Mouse (Mus musculus) mouse embryonic stem cell (cell line): Measurements from ENCODE around the gene Atp6v0c.

Experiments
- in situ Hi-C, 2 experiments: fragments of 300-500 bp; cut with MboI; formaldehyde crosslinking; loops; 1 replicate in 1 of 2; 3 replicates in 1 of 2; pipeline ENCODE4 v1.14.3; 2019 to 2020; ENCODE audit warnings: low sequenced_read_pairs in 2 of 2, low pct_unique_long_range_greater_than_20kb in 1 of 2, mixed read lengths in 1 of 2; ENCODE audit not compliant: unreplicated experiment in 1 of 2

Gene Atp6v0c

DNA sequence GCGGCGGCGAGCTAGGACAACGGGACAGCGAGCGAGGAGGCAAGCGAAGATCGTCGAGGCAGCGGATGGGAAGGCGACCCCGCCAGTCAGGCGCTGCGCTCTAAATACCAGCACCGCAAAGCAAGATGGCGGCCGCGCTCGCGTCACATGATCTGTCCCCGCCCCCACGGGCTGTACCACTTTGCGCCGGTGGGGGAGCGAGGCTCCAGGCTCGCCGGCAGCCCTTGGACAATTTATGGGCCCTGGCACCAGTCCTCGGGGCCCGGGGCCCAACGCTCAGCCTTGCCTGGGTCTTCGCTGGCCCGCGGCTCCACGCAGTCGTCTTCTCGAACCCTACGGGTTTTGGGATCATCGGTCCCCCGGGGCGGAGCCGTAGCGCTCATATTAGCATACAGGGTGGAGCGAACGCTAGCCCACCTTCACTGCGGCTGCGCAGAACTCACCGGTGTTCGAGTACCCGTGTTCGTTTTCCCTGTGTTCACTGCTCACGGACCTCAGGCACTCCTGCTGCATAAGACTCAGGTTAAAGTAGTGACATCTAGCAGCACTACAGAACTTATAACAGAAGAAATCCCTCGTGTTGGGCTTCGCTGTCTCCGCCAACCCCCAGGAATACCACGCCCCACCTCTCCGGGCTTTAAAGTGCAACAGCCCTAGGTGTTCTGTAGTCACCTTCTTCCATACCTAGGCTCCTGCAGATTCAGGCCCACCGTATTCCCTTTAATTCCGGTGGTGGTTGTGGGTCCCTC lies at the start of gene Atp6v0c:
TSS of gene Atp6v0c (minus strand) at position 386 of the 749 bp plus-strand sequence.
- in situ Hi-C loops: no loop called here

DNA sequence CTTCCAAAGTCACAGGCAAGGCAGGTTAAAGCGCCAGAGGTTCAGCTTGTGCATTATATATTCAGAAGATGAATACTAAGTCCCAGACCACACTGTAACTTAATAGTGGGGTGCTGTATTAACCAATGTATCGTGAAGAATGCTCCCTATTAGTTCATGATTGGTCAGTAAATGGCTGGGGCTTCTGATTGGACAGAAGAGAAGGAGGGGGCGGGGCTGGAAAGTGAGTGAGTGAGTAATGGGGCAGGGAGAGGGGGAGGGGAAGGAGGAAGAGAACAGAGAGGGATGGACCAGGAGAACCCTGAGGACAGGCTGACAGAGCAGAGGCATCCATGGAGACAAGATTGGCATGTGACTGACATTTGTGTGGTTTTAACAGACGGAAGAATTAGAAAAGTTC lies 47.3 kb upstream of the Atp6v0c start:
- in situ Hi-C loops: no loop called here

DNA sequence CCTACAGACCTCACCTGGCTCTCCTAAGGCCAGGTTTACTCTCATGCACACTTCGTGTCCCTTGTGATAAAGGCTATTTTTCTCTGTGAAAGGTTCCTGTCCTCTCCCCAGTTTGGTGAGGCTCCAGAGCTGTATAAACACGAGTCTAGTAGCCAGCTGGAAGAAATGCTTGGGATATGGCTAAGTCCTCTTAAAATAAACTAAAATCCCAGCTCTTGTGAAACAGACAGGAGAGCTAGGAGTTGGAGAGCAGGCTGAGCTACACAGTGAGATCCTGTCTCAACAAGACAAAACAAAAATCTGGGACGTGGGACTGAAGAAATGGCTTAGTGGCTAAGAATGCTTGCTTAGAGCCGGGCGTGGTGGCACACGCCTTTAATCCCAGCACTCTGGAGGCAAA lies 43.7 kb upstream of the Atp6v0c start:
- in situ Hi-C loops: no loop called here

DNA sequence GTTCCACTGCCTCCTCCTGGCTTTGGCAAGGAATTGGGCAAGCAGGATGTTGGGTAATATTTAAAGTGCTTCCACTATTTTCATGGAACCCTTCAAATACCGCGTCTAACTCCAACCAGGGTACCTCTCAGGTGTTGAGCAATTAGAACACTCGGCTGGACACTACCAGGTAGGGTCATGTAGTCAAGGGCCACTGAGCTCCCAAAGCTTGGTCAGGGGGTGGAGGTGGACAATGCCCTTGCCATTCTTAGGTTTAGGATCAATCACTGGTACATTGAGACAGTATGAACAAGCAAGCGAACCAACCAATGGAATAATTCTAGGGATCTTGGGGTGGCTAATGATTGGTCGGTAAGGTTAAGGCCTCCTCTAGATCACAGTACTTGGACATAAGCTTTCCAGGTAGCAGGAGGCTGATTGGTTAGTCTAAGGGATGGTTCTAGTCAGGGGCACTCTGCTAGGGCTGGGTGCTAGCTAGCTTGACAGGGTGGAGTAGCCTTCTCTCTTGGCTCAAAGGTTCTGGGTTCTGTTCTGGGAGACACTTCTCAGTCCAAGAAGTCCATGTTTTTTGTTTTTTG lies 43.0 kb upstream of the Atp6v0c start:
- in situ Hi-C loops: no loop called here

DNA sequence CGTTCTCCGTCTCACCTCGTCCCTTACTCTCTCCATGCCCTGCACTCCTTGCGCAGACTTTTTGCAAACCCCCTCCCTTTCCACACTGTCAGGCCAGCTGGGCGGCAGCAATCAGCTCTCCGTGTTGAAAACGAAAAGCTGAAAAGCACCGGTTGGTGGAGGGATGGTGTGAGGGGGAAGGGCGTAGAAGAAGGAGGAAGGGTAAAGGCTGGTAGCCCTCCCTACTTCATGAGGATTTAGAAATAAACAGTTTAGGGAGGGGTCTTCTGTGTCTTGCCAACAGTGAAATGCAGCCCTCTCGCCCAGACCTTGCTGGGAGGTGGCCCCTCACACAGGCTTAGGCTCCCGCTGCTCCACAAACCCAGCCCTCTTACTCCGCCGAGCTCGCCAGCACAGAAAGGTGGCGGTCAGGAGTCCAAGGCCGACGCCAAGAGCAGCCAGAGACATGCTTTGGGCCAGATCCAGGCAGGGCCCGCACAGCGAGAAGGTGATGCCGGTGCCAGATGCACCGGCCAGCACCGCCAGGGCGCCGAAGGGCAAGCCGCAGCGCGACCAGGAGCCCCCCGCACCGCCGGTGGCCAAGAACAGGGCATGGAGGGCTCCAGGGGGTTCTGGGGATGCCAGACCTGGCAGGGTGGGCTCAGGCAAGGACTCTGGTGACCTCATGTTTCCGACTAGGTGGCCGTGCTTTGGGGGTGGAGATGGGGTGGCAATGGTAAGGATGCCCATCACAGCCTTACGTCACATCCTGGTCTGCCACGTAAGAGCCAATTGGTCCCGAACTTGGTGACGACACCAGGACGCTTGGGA lies 42.3 kb upstream of the Atp6v0c start:
- in situ Hi-C loops: no loop called here

DNA sequence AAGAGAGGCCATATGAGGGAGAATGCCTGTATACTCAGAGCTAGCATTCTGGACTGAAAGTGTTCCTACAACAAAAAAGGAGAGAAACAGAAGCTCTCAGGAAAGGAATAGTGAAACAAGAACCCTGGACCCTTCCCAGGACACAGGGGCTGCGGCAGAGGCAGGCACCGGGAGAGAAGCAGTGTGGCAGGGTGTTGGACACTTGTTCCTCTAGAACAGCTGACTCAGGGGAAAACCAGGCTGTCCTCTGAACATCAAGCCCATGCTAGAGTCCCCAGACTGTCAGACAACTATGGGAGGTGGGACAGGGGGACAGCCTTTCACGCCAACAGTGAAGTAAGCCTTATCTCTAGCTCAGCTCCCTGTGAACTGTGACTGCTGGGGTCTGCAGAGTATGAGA lies 41.1 kb upstream of the Atp6v0c start:
- in situ Hi-C loops: no loop called here

DNA sequence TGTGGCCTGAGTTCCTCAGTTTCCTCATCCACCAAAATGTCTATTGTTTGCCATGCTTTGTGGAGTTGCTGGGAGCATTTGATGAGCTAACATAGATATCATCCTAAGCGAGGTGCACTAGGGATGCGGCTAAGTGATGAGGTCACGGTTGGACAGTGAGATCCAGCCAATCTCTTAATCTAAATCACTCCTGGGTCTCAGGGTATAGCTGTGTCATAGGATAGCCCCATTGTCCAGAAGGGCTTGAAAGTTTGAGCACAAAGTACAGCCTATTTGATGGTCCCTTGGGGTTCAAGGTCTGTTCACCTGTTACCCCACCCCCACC lies 40.4 kb upstream of the Atp6v0c start:
- in situ Hi-C loops: no loop called here

DNA sequence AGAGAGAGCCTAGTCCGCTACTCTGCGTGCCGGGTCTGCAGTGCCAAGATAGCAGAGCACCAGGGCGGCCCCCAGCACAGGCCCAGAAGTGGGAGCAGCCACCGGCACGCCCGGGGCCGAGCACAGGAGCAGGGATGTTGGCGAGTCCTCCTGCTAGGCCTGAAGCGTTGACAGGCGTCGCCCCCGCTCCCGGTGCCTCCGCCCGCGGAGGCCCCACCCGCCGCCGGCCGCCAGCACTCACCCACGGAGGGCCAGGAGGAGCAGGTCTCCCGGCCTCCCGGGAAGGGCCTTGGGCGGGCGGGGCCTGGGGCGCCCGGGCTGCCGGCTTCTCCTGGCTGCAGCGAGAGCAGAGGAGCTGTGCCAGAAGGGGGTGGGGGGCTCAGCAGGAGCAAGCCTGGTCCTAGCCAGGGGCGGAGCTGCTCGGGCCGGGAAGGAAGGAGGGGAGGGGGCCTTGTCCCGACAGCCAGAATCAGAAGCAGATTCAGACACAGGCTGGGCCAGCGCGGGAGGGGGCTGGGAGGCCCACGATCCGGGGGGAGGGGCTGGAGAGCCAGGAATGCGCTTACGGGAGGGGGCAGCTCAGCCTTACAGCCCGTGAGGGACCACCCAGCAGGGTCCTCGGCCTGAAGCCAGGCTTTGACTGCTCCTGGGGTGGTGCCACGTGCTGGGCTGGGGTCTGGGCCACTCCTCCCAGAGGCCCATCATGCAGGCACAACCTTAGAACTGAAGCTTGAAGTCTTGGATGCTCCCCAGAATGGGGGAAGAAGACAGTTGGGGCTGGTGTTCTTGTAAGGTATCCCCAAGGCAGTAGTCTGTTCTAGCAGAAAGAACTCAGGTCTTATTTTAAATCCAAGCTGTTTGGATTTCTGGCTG lies 39.8 kb upstream of the Atp6v0c start, which contains the start of gene Ntn3:
TSS of gene Ntn3 (minus strand) at position 489 of the 873 bp plus-strand sequence.
- in situ Hi-C loops: no loop called here

DNA sequence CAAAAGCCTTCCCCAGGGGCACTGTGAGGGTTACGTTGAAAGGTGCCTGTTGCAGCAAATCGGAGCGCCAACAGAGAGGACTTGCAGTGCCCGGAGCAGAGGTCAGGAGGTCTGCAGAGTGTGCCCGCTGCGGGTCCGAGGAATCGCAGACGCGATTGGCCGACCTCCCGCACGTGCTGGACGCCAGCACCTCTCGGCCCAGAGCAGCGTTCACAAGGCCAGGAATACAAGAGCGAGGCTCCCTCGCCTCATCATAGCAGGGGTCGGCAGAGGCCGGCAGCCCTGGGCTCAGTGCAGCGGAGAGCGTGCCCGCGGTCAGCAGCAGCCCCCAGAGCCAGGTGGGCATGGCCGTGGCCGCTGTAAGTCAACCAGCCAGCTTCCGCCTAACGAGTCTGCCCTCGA lies 39.1 kb upstream of the Atp6v0c start:
- in situ Hi-C loops: no loop called here

DNA sequence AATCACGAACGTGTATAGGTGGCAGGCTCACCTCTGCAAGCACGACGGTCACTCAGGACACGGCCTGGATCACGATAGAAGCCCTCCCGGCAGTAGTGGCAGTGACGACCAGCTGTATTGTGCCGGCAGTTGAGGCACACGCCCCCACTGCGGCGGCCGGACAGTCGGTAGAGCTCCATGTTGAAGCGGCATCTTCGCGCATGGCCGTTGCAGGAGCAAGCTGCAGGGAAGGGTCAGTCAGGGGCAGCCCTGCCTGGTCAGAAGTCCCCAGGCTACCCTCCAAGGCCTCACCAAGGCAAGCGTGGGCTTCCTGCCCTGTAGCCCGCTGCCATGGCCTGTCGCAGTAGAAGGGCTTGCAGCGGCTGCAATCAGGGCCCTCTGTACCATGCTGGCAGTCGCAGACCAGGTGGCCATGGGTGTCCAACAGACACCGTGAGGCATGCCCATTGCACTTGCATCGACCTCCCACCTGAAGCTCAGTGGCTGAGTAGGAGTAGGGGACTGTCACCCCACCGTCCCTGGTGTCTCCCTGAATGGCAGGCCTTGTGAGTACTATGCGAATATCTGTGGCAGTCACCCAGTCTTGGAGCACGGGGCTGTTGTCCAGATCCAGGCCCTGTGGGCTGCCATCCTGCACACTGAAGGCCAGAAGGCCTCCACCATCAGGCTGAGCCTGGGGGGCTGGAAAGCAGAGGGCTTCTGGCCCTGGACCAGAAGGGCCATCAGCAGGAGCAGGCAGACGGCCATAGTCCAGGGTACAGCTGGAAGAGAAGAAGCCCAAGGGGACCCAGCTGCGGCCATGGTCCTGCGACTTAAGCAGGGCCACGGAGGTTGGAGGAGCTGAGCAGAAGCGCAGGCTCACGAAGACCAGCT lies 38.5 kb upstream of the Atp6v0c start:
- in situ Hi-C loops: no loop called here

DNA sequence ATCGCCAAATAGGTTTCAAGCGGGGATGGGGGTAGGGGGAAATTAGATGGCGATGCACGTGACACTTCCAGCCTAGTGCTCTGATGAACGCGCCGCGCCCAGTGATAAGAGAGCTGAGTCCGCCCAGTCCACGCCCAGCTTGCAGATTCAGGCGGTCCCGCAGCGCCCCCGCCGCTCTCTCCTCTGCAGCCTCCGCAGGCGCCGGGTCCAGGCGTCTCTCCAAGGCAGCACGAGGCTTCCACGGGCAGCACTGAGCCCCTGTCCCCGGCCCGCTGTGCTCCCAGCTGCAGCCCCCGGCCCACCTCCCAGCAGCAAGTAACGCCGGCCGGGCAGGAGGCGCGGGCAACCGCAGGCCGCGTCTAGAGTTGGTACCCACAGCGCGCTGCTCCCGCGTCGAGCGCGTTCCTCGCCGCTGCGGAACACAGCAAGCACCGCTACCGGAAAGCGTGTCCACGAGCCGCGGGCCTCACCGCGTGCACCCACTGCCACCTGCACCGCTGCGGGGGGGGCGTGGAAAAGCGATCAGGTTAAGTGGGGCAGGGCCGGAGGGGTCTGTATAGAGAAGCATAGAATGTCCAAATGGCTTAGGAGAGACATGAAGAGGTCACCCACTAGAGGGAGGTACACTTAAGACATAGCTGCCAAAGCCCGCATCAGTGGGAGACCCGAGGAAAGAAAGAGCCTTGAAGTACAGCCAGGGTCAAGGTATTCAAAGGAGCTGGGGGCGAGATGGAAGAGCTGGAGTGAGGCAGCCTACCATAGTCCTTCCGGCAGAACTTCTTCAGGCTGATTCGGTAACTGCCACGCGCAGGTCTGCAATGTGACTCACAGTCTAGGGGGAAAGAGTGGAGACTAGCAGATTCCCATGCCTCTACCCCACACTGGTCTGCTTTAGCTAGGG lies 37.2 kb upstream of the Atp6v0c start:
- in situ Hi-C loops: no loop called here

DNA sequence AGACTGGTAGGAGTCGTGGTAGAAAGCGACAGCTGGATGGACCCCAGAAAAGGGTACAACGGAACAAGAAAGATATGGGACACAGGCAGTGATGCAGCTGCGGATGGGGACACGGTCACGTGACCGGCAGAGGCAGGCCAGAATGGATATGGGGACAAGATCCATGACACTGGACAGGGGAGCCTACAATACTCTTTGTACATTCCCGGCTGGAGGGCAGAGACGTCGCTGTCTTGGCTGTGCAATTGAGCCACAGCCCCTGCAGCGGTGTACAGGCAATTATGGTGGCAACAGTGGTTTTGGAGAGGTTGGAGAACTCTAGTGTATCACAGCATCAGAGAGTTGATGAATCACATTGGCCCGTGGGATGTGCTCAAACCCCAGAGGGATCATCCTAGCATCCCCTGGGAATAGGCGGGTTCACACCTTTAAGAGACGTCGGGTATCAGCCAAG lies 36.4 kb upstream of the Atp6v0c start:
- in situ Hi-C loops: no loop called here

DNA sequence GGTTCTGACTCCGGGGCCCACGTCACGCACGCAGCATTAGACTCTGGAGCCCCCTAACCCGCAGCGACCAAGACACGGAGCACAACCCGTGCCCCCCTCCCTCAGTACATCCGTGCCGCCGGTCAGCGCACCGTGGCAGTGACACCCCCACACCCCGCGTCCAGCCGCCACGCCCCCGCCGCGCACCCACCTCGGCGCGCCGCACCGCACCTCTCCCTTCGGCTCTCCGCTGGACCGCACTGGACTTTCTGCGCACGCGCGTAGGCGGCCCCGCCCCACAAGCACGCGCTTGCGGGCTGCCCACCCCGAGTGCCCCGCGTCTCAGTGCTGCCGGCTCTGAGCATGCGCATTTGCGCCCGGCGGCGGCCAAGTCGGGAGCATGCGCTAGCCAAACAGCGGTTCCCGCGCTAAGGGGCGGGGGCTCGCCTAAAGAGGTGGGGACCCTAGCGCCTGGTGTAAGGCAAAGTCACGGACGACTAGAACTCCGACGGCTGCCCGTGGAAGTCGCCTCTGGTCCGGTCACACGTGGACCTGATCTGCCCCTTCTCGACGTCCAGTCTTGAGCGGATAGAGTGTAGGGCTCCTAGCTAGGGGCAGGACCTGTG lies 35.9 kb upstream of the Atp6v0c start, which contains the start of gene Tbc1d24:
TSS of gene Tbc1d24 (minus strand) at position 279 of the 605 bp plus-strand sequence.
- in situ Hi-C loops: no loop called here

DNA sequence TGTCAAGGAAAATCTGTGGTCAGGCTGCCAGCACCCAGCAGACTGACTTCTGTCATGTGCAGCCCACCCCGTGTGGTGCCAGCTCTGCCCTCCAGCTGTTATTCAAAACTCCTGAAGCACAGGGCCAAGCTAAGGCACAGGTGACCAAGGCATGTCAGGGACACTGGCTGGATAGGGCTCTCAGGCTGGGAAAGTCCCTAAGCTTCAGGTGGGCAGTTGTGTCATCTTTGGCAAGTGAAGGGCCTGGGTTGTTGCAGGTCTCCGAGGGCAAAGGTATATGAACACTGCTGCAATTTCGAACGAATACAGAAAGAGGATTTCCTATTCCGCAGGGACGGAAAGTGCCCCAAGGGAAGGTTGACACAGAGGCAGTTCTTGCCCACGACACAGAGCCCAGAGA lies 35.3 kb upstream of the Atp6v0c start:
- in situ Hi-C loops: no loop called here

DNA sequence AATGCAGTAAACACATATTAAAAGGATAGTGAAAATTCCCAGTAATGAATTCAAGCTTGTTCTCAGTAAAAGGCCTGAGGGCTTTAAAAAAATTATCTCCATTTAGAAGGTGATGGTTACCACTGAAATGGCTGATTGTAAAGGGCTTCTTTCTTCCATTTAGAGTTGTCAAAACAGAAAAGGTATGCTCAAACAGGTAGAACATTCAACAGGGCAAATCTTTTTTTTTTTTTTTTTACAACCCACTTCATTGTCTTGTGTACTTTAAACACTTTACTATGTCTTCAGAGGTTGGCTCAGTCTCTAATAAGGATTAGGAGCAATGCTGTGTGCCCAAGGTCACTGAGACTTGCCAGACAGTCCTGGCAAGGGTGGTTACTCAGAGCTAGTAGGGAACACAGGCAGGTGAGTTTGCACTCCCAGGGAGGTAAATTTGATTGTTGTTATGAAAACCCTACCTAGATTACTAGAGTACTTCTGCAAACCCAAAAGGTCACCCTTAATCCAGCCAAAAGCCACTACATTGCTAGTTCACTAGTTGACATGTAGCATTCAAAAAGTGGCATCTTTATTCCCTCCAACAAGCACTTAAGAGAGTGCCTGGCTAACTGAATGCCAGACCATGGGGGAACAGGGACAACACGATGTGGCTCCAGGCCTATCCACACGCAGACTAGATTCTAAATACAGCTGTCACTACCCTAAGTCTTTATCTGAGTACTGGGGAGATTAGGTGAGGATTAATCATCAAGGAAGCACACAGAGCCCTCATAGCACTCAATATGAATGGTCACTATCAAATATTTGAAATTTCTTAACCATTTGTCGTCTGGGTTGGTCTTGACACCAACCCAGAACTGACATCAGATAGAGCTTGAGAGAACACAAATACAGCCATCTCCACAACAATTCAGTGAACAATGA lies 34.4 kb upstream of the Atp6v0c start:
- in situ Hi-C loops: no loop called here
